Mouse (Mus musculus): ENCODE measurements around the gene Cacna1d.

GRCm38 (mm10) chr14:30271856-30272255 is 219.4 kb downstream of the Cacna1d start:
- TF ChIP-seq EP300 (IDR thresholded peaks at IDR 0.05; ENCODE audit: low read depth) (no peak), CTCF (IDR thresholded peaks at IDR 0.05; ENCODE audit: low read depth) (no peak)

Measured in liver, postnatal 0 days (tissue).